Mouse (Mus musculus): ENCODE results near the gene S100a3.

Gene S100a3

GRCm38 (mm10) chr3:90604416-90604815 lies 44.0 kb downstream of the S100a3 start:
- no peak for DNase-seq

GRCm38 (mm10) chr3:90605049-90605448 lies 44.7 kb downstream of the S100a3 start:
- DNase-seq, result no peak

DNA sequence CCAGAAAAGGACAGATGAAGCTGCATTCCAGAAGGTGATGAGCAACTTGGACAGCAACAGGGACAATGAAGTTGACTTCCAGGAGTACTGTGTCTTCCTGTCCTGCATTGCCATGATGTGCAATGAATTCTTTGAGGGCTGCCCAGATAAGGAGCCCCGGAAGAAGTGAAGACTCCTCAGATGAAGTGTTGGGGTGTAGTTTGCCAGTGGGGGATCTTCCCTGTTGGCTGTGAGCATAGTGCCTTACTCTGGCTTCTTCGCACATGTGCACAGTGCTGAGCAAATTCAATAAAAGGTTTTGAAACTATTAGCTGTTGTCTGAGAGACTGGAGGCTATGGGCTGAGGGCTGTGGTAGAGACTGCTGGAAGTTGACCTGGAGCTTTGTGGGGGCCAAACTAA lies 45.4 kb downstream of the S100a3 start:
- DNase-seq, result no peak

DNA sequence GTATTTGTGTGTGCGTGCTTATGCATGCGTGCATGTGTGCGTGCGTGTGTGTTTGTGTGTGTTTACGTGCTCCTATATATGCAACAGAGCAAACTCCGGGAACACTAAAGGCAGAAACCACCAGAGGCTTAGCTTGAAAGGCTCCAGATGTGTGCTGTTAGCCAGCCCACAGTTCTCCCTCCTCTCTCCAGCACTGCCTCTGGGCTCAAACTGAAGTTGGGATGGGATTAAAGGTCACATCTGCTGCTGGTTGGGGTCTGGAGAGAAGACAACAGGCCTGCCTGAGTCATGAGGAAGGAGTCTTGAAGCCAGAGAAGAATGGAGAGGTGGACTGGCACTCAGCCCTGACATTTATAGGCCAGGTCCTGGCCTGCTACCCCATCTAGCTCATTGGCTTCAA lies 45.8 kb downstream of the S100a3 start:
- DNase-seq, result no peak

- no peak for DNase-seq
These were observed 47.0 kb downstream of the S100a3 start for GRCm38 (mm10) chr3:90607361-90607760.

DNA sequence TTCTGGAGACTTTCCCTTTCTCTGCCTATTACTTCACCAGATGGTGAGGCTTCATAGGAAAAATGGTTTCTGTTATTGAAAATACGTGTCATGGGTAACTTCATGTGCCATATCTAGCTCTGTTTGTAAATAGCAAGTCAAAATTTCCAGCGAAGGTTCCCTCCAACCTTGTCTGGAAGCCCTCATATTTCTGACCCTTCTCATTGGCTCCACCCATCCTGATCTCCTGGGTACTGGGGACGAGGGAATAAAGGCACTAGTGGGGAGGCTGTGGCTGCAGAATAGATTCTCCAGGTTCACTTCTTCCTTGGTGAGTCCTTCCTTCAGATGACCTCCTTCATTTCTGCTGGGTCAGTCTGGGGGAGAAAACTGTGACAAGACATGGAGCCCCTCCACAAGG lies 47.8 kb downstream of the S100a3 start, which contains the start of gene S100a5:
Gene S100a5 (plus strand): TSS at position 301 of the 400 bp plus-strand sequence.
- DNase-seq, result no peak

DNA sequence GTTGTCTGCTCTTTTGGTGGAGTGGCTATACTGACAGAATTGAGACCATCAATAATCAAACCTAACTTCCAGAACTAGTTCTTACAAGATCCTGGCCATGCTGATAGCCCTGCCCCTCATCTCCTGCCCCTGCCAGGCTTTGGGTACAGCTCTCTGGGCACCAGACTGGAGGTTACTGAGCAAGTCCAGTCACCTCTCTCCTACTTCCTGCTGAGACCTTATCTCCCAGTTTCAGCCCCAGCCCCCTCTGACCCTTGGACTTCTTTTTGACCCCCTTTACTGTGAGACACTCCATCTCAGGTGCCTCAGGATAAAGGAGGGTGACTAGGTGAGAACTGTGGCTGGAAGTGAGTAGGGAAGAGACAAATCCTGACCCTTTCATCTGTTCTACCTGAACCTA lies 48.7 kb downstream of the S100a3 start:
- DNase-seq, result no peak

DNA sequence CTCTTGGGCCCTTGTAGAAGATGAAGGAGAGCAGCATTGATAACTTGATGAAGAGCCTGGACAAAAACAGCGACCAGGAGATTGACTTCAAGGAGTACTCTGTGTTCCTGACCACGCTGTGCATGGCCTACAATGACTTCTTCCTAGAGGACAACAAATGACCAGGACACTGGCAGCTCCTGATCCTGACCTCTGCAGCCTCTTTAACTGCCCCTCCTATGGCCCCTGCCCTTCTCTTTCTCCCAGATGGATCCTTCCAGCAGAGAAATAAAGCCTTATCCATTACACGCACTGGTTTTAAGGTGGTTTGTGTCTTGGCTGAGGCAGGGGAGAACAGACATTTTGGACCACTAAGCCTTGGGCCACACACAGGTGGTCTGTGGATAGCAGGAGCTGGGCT lies 51.1 kb downstream of the S100a3 start:
- DNase-seq, result no peak

DNA sequence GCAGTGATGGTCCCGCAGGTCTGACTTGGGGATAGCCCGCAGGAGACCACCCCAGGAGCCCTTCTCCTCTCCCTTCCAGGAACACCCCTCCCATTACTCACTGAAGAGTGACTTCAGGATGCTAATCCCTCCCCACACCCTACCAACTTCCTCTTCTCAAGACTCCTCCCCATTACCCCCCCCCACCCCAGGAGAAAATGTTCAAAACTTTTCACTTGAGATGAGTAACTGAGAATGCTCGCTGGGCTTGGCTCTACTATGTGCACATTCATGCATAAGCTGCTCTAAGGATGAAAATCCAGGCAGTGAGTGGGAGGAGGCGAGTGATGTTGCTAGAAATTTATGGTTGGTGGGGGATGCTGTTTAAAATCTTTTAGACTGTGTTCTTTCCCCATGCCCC lies 51.7 kb downstream of the S100a3 start:
- DNase-seq, result no peak

DNA sequence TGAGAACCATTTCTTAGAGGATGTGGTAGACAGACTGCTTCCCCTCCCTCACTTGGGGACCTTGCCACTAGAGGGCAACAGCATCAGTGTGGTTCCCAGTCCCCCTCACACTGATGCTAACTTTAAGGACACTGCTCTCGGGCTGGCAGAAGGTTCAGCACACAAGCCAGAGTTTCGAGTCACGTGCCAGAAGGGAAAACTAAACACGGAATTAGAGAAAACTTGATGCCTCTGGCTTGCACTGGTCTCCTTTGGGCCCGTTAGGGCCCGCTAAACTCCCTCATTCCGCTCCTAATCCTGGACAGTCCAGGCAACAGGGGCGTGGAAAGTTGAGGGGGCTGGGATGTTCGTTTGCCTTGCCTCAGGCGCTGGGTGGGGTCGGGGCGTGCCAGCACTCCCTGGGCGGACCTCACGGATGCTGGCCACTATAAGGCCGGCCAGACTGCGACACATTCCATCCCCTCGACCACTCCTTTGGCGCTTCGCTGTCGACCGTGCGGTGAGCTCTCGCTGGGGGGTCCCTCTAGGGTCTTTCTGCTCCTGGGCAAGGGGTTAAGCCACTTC lies 52.4 kb downstream of the S100a3 start, which contains the start of gene S100a6:
Gene S100a6 (plus strand): TSS at position 155 of the 564 bp plus-strand sequence.
- DNase-seq, result no peak

DNA sequence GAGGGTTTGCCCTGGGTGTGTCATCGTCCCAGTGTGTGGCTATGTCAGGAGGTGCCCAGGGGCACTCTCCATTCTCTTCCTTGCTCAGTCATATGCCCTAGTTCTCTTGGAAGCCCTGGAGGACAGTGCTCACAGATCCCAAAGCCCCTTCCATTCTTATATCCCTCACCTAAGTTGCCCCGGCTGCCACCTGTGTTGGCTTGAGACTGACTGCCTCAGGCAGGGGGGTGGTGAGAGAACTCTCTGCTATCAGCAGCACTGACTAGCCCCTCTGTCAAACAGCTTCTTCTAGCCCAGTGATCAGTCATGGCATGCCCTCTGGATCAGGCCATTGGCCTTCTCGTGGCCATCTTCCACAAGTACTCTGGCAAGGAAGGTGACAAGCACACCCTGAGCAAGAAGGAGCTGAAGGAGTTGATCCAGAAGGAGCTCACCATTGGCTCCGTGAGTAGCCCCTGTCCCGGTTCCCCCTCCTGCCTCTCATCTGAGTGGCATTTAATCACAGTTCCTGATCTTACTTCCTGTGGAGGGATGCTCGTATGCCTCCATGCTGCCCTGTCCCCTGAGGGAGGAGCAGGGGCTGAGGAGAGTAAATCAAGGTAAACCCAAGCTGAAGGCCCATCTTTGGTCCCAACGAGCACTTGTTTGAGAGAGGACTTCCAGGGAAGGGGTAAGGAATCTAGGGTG lies 53.2 kb downstream of the S100a3 start:
- DNase-seq, result no peak

GRCm38 (mm10) chr3:90614148-90614530 lies 53.8 kb downstream of the S100a3 start:
- no peak for DNase-seq

DNA sequence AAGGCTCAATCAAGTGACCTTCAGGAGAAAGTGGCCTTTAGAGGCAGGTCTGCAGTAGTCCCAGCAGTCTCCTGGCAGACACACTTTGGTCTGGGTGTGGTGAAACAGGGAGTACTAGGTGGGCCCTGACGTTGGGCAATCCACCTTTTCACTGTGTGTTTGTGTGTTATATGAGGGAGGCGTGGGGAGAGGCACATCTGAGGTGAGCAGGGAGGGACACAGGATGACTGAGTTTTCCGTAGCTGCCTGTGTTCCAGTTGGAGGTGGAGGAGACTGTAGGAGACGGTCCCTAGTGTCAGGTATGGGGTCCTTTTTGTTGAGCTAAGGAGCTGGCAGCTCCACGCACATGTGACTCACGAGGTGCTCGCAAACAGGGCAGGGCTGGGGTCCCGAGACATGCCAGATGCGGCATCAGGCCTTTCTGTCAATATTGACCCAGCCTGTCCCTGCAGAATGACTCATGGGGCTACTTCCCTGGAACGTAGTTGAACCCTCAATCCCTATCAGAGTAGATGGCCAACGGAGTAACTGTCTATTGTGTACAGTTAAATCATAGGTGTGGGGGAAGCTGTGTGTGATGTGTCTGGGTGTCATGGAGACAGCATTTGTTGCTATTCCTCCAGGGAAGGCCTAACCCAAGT lies 54.4 kb downstream of the S100a3 start:
- DNase-seq, result no peak

GRCm38 (mm10) chr3:90615415-90615814 lies 55.0 kb downstream of the S100a3 start:
- peak; percentile 18 for DNase-seq

DNA sequence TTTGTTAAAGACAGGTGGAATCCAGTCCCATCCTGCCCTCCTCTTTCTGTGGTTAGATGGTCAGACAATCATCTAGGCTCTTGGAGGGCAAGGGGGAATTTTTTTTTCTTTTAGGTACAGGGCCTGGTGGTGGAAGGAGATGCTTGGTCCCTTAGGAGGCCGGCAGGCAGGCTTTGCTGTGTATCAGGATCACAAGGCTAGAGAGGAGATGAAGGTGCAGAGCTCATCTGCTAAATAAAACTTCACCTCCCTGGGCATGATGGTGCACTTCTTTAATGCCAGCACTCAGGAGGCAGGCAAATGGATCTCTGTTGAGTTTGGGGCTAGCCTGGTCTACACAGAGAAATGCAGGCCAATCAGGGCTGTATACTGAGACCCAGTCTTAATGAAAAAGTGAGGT lies 55.5 kb downstream of the S100a3 start:
- DNase-seq, result no peak

GRCm38 (mm10) chr3:90617586-90617985 lies 57.2 kb downstream of the S100a3 start:
- no peak for DNase-seq

- no peak for DNase-seq
These were observed 61.2 kb downstream of the S100a3 start for GRCm38 (mm10) chr3:90621552-90621951.

- no peak for DNase-seq
These were observed 63.2 kb downstream of the S100a3 start for GRCm38 (mm10) chr3:90623435-90624071.

DNA sequence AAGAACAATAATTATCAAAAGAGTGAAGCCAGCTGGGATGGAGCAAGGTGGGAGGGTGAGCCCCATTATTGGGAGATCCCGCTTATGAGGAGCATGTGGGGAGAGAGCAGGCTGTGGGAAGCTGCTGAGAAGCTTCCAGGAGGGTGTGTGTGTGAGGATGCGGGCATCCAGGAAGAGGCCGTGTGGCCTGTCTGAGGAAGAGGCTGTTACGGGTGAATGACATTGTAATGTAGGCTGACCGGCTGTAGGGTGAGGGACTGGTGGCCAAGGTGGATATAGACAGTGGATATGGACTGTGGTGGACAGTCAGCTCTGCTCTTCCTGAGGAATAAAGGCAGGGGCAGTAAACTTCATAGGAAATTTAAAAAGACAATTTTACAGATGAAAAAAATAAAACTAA lies 65.1 kb downstream of the S100a3 start:
- DNase-seq, result no peak

- no peak for DNase-seq
These were observed 66.1 kb downstream of the S100a3 start for GRCm38 (mm10) chr3:90626266-90627021.

DNA sequence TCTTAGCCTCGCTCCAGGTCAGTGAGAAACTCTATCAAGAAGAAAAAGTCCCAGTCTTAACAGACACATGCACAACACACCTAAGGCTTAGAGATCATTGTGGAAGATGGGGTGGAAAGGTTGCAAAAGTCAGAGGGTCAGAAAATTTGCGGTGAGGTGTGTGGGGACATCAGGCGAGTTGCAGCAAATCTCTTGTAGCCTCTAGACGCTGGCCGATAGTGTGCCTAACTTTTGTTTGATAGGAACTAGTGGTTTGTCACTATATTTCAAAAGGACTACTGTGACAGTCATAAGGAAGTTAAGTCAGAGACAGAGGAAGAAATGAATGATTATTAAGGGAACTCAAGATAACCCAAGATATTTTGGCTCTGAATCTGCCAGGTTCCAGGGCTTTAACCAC lies 67.0 kb downstream of the S100a3 start:
- no peak for DNase-seq

- DNase-seq, result no peak
These were observed 67.4 kb downstream of the S100a3 start for GRCm38 (mm10) chr3:90627807-90628206.

DNA sequence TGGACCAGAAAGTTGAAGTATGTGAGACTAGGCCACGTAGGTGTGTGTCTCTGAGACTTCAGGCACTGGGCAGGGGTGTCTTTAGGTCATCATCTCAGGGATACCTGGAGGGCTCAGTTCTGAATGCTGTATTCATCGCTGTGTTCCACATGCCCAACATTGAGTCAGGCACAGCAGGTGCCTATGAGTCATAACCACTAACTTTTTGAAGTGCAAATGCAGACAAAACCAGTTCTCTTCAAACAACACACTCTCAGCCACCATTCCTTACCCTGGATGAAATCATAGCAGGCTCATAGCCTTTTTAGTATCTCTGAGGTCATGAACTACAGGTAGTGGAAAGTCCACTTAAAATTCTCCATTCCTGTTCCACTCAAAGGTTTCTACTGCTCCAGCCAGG lies 68.9 kb downstream of the S100a3 start:
- no peak for DNase-seq
